Mouse (Mus musculus) midbrain, embryonic 11.5 days (tissue): ENCODE data around the gene Kiss1r. TPM values are rescaled to one million over a fixed set of nuclear protein-coding genes. Genes with fewer than 3 reads are reported as not detected.
"Not testable (repeated sequence)": the region's sequence is repeated elsewhere in the genome, so short reads cannot be mapped to it uniquely, and the experiment has no call there.

Source experiments
- ATAC-seq: fragments of 200-750 bp; cut with Nextera tagmentation; 2 replicates; pipeline ENCODE4 v1.8.0; 2017; ENCODE audit warnings: moderate TSS enrichment, moderate library complexity; ENCODE audit not compliant: low FRiP score
- DNase-seq: peaks from one replicate; pipeline ENCODE4 v3.0.0; 2015; ENCODE audit warnings: low spot score; ENCODE audit errors: missing footprints
- H3K27ac ChIP-seq: fragments of 300-500 bp; sonication (generic); 2 replicates; pipeline ENCODE4 v1.5.1; 2014; ENCODE audit warnings: low read depth, low read length
- H3K27me3 ChIP-seq: fragments of 300-500 bp; sonication (generic); 2 replicates; pipeline ENCODE4 v1.6.1; 2014; ENCODE audit warnings: mild to moderate bottlenecking, low read length, moderate library complexity, mixed read lengths; ENCODE audit not compliant: control insufficient read depth, insufficient read depth
- H3K36me3 ChIP-seq: fragments of 300-500 bp; sonication (generic); 2 replicates; pipeline ENCODE4 v1.6.1; 2014; ENCODE audit warnings: mild to moderate bottlenecking, low read length, moderate library complexity, mixed read lengths; ENCODE audit not compliant: control insufficient read depth, insufficient read depth
- H3K4me1 ChIP-seq: fragments of 300-500 bp; sonication (generic); 2 replicates; pipeline ENCODE4 v1.6.1; 2014; ENCODE audit warnings: low read length; ENCODE audit not compliant: control insufficient read depth, insufficient read depth
- H3K4me2 ChIP-seq: fragments of 300-500 bp; sonication (generic); 2 replicates; pipeline ENCODE4 v1.6.1; 2014; ENCODE audit warnings: mild to moderate bottlenecking, moderate library complexity
- H3K4me3 ChIP-seq: fragments of 300-500 bp; sonication (generic); 2 replicates; pipeline ENCODE4 v1.5.1; 2014; ENCODE audit warnings: low read depth, low read length
- H3K9ac ChIP-seq: fragments of 300-500 bp; sonication (generic); 2 replicates; pipeline ENCODE4 v1.6.1; 2014; ENCODE audit warnings: low read length
- H3K9me3 ChIP-seq: fragments of 300-500 bp; sonication (generic); 2 replicates; pipeline ENCODE4 v1.6.1; 2016; ENCODE audit warnings: low read length; ENCODE audit not compliant: control insufficient read depth
- WGBS: fragments of 180-500 bp; shearing (Covaris S2); extraction: QIAGEN DNeasy Blood & Tissue Kit; methylation state at CpG from one replicate; pipeline ENCODE4 v1.1.7; 2014; 5-methylcytosine and 5-hydroxymethylcytosine counted together
- polyA plus RNA-seq: library from polyadenylated mRNA; unstranded; fragments of >200 nt; fragmentation: Nextera tagmentation; extraction: Ambion mirVana; gene quantifications from 2 replicates; pipeline ENCODE4 v1.2.1, GENCODE M21; 2014

The Kiss1r gene
- polyA plus RNA-seq, 1 experiment from 2014 or later: 0.61 TPM

GRCm38 (mm10) chr10:79958140-79958816, 41.5 kb downstream of the Kiss1r start:
- Histone ChIP-seq H3K4me1 (peaks cover 10% of the 10 kb centered on the region), H3K36me3 (peaks cover 9% of the 10 kb centered on the region), H3K9ac (no peak overlapping the region), H3K4me2 (0 out of 2 replicates have a peak overlapping the region, but pooled peaks have one; percentile 10), H3K9me3 (no peaks in the 10 kb centered on the region), H3K4me3 (no peak overlapping the region), H3K27ac (no peak overlapping the region), H3K27me3 (no peaks in the 10 kb centered on the region; the same call in 1 of the 2 replicates)
- ATAC-seq (no peak), DNase-seq (peak; percentile 96)
- 12% methylated on average over 21 of the region's 21 CpGs for WGBS

DNA sequence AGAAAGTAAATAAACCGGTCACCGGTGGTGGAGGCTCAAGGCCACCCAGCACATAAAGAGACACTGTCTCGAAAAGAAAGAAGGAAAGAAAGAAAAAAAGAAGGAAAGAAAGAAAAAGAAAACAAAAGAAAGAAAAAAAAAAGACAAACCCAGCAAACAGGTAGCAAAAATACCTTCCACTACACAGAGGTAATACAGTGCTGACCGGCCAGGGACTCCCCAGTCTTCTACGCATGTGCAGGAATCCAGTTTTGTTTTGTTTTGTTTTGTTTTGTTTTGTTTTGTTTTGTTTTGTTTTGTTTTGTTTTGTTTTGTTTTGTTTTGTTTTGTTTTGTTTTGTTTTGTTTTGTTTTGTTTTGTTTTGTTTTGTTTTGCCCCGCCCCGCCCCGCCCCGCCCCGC, 42.6 kb downstream of the Kiss1r start:
- H3K9ac ChIP-seq, H3K27me3 ChIP-seq, ATAC-seq, DNase-seq, H3K9me3 ChIP-seq, H3K27ac ChIP-seq, H3K4me3 ChIP-seq, H3K36me3 ChIP-seq: not testable (repeated sequence)
- Histone ChIP-seq H3K4me1 (peaks cover 10% of the 10 kb centered on the region), H3K4me2 (peak overlapping the region; percentile 20)
- WGBS: 37% methylated on average over 10 of the region's 10 CpGs

DNA sequence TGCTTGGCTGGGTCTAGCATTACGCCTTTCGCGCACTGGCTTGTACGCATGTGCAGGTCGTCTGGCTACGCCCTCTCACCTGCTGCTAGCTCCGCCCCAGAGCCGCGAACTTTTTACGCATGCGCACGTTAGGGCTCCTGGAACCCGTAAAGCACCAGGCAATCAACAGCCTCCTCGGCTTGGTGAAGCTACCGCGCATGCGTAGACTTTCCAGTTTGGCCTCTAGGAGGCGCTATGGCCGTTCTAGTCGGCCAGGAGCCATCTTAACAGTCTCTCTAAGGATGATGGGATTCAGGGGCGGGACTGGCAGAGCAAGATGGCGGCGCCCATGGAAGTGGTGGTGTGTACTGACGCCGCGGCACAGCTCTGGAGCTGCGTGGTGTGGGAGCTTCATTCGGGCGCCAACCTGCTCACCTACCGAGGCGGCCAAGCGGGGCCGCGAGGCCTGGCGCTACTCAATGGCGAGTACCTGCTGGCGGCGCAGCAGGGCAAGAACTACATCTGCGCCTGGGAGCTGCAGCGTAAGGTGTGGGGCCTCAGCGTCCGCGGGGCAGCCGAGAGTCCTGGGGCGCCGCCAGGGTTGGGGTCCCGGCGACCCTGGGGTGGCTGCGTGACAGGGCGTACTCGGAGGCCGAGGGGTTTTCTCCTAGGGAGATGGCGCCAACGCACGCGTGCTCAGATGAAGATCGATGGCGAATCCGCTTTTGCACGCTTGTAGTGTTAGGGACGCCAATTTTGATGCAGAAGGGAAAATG, 43.3 kb downstream of the Kiss1r start, which contains the start of gene Wdr18:
Gene Wdr18 (plus strand): TSS at position 306 of the 755 bp plus-strand sequence.
- Histone ChIP-seq H3K9me3 (no peaks in the 10 kb centered on the region), H3K4me2 (peak within 1 kb of the TSS; percentile 81), H3K36me3 (peaks cover 15% of the 10 kb centered on the region), H3K27me3 (no peaks in the 10 kb centered on the region; the same call in 1 of the 2 replicates), H3K27ac (no peak within 1 kb of the TSS), H3K4me3 (peak within 1 kb of the TSS; percentile 94), H3K9ac (peak within 1 kb of the TSS; percentile 86), H3K4me1 (peaks cover 10% of the 10 kb centered on the region)
- under 1% methylated on average over 61 of the region's 61 CpGs for WGBS
- peak; percentile 100 for DNase-seq
- peak; percentile 97 for ATAC-seq

GRCm38 (mm10) chr10:79960671-79961294, 44.0 kb downstream of the Kiss1r start:
- H3K9me3 ChIP-seq: no peaks in the 10 kb centered on the region
- no peaks in the 10 kb centered on the region for H3K27me3 ChIP-seq
- peaks cover 10% of the 10 kb centered on the region for H3K4me1 ChIP-seq
- ATAC-seq (no peak), DNase-seq (no peak)
- peak overlapping the region; percentile 81 for H3K4me2 ChIP-seq
- WGBS: 20% methylated on average over 10 of the region's 10 CpGs
- no peak overlapping the region for H3K27ac ChIP-seq
- H3K4me3 ChIP-seq: peak overlapping the region; percentile 94
- H3K9ac ChIP-seq: peak overlapping the region; percentile 86
- peaks cover 20% of the 10 kb centered on the region for H3K36me3 ChIP-seq

DNA sequence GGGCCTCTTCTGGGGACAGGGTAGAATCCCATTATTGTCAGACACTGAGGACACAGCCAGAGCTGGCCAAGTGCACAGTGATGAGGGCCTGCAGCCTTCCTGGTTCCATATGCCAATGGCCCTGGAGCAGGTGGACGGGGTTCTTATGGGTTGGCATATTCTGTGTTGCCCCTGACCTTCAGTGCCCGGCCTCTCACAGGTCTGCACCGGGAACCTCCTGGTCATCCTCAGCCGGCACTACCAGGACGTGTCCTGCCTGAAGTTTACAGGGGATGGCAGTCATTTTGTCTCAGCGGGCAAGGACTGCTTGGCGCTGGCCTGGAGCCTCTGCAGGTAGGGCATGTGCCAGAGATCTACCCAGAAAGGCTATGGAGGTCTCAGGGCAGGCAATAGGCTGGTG, 48.0 kb downstream of the Kiss1r start:
- DNase-seq: no peak
- peaks cover 25% of the 10 kb centered on the region for H3K36me3 ChIP-seq
- 95% methylated on average over 7 of the region's 7 CpGs for WGBS
- H3K9ac ChIP-seq: no peak overlapping the region
- H3K4me2 ChIP-seq: no peak overlapping the region
- H3K27me3 ChIP-seq: peaks cover 5% of the 10 kb centered on the region; the same call in 1 of the 2 replicates
- no peak overlapping the region for H3K4me3 ChIP-seq
- ATAC-seq: no peak
- no peaks in the 10 kb centered on the region for H3K9me3 ChIP-seq
- H3K4me1 ChIP-seq: peaks cover 8% of the 10 kb centered on the region
- no peak overlapping the region for H3K27ac ChIP-seq

- H3K27ac ChIP-seq: no peak overlapping the region
- H3K4me1 ChIP-seq: peaks cover 8% of the 10 kb centered on the region
- DNase-seq (no peak), ATAC-seq (no peak)
- H3K4me3 ChIP-seq: no peak overlapping the region
- H3K27me3 ChIP-seq: peaks cover 7% of the 10 kb centered on the region; the same call in 1 of the 2 replicates
- H3K9ac ChIP-seq: no peak overlapping the region
- WGBS: 87% methylated on average over 5 of the region's 5 CpGs
- H3K36me3 ChIP-seq: peaks cover 25% of the 10 kb centered on the region
- no peak overlapping the region for H3K4me2 ChIP-seq
- H3K9me3 ChIP-seq: no peaks in the 10 kb centered on the region
Observed at GRCm38 (mm10) chr10:79965325-79965724, 48.6 kb downstream of the Kiss1r start.

GRCm38 (mm10) chr10:79966886-79967400, 50.2 kb downstream of the Kiss1r start:
- Histone ChIP-seq H3K4me3 (no peak overlapping the region), H3K4me1 (peaks cover 4% of the 10 kb centered on the region; the same call in 1 of the 2 replicates), H3K4me2 (no peak overlapping the region), H3K27me3 (peaks cover 22% of the 10 kb centered on the region), H3K36me3 (peaks cover 21% of the 10 kb centered on the region), H3K9me3 (no peaks in the 10 kb centered on the region), H3K27ac (no peak overlapping the region), H3K9ac (no peak overlapping the region)
- 96% methylated on average over 5 of the region's 5 CpGs for WGBS
- DNase-seq (no peak), ATAC-seq (no peak)

DNA sequence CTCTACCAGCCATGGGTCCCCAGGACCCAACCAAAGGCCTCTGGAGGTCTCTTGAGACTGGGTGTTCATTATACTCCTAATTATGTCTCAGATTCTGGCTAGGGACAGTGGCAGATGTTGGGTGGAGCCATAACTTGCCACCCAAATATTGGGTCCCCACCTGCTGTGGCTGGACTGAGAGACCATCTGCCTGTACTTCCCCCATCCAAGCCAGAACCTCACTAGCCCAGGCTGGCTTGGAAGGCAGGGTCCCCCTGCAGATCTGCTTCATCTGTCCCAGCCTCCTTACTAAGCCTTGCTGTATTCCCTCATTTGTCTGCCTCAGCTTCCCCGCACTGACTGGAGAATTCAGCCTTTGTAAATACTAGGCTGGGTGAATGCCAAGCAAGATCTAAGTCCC, 51.4 kb downstream of the Kiss1r start:
- H3K4me2 ChIP-seq: no peak overlapping the region
- peaks cover 16% of the 10 kb centered on the region for H3K36me3 ChIP-seq
- peaks cover 23% of the 10 kb centered on the region for H3K27me3 ChIP-seq
- no peak overlapping the region for H3K9ac ChIP-seq
- no peak overlapping the region for H3K27ac ChIP-seq
- no peak for ATAC-seq
- H3K4me3 ChIP-seq: no peak overlapping the region
- no peak for DNase-seq
- WGBS: 96% methylated on average over 1 of the region's 1 CpGs
- H3K4me1 ChIP-seq: peaks cover 4% of the 10 kb centered on the region; the same call in 1 of the 2 replicates
- no peaks in the 10 kb centered on the region for H3K9me3 ChIP-seq
